Mouse (Mus musculus): ENCODE measurements around the gene Jak3.
A peak's percentile ranks its signal among the peaks of the same experiment; 100 is the strongest.
"Not testable (repeated sequence)": the region's sequence is repeated elsewhere in the genome, so short reads cannot be mapped to it uniquely, and the experiment has no call there.

Jak3 gene

DNA sequence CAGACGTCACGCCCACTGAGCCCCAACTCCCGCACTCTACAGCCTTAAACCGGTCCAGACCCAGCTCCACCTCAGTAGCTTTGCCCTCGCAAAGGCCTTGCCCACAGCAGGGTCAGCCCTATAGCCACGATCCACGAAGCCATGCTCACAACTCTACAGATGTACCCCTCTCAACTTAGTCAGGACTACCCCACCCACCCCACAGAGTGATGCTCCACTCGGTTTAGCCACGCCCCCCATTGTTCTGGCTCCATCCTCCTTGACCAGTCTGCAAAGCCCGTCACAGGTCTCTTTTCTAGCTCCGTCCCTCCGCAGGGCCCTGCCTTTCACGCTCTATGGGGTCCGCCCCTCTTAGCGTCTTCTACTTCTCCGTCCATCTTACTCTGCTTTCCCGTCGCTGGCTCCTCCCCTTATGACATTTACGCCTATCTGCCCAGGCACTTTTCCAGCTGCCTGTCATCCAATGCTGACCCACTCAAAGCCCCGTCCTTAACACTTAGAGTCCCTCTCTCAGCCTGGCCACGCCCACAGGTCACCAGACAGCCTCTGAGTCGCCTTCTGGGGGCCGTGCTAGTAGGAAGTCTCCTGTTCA, 10.1 kb downstream of the Jak3 start:
- no peak for DNase-seq (ENCODE audit: low spot score)

DNA sequence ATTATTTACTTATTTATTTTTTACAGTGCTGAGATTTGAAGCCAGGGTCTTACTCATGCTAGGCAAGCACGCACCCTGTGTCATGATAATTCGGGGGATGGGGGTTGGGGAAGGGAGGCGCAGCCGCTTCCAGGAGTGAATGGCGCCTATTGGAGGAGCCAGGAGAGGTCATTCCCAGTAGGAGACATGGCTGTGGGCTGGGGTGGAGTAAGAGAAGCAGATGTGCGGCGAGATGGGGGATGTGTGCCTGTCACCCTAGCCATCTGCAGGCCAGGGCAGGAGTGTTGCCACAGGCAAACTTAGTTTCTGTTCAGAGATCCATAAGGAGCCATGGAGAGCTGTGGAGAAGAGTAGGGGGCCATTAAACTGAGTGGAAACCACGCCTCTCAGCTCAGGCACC, 11.5 kb downstream of the Jak3 start:
- no peak for DNase-seq (ENCODE audit: low spot score)

DNA sequence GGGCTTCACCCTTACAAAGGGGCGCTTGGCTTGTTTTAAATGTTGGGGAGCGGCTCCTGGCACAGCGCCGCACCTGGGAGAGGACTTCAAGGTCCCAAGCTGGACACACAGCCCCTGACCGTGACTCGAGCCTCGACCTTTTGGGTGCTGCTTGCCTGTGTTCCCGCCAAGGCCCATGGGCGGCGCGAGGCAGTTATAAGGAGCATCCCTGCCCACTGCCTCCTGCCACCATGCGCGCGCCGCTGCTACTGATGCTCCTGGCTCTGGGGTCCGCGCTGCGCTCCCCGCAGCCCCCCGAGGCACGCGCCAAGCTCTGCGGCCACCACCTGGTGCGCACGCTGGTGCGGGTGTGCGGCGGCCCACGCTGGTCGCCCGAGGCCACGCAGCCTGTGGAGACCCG, 12.9 kb downstream of the Jak3 start, which contains the start of gene Insl3:
Insl3 (plus strand) TSS at position 187 of the 400 bp plus-strand sequence.
- no peak for DNase-seq (ENCODE audit: low spot score)

DNA sequence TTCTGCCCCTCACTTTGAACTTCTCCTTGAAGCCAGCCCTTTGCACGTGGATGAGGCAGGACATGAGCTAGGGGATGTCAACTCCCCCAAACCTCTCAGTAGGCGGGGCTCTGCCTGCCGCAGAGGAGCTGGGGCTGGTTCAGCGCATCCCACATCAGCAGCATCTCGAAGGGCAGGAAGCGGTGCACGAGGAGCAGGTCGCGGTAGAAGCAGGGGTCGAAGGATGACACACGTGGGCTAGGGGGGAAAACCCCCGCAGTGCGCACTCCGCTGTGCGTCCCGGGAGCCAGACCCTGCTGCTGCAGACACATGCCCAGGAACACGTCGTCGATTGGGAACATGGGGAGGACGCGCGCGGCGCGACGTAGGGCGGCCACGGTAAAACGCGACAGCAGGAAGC, 16.4 kb downstream of the Jak3 start:
- no peak for DNase-seq (ENCODE audit: low spot score)

DNA sequence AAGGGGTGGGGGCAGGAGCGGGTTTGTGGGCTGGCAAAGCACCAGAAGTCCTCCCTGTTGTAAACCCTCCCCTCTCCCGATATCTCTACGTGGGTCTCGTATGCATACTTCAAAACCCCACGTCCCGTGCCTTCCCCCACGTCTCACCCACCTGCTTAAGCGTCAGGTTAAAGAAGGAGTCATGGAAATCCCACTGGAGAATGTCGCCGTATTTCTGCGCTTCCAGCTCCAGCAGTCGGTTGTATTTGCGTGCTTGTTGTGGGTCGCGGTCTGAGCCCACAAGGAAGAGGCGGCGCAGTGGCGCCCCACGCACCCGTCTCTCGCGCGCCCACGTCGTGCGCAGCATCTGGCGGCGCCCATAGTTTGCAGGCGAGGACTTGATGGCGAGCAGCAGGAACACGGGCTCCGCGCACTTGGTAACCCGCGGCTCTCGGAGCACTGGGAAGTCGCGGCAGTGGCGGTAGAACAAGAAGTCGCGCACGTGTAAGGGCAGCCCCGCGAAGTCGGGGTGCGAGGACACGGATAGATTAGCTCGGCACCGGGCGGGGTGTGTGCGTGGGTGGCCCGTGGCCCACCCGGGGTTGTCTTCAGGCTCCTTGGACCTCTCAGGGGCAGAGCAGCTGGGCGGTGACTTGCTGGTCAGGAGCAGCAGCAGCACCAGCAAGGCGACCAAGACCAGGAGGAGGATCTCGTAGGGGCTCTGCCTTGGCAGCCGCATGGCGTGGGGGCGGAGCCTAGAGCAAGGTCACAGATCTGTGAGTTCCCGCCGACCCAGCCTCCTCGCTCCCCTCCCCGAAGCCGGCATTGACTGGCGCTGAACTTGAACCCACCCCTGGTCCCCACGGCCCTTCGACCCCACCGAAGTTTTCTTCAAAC, 17.3 kb downstream of the Jak3 start:
- DNase-seq (ENCODE audit: low spot score), result no peak

DNA sequence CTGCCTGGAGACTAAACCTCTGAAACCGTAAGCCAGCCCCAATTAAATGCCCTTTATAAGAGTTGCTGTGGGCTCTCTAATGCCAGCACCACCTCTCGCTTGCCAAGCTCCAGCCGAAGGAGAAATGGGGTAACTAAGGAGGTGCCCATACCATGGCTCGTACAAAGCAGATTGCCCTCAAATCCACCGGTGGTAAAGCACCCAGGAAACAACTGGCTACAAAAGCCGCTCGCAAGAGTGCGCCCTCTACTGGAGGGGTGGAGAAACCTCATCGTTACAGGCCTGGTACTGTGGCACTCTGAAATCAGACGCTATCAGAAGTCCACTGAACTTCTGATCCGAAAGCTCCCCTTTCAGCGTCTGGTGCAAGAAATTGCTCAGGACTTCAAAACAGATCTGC, 19.4 kb downstream of the Jak3 start:
- DNase-seq (ENCODE audit: low spot score), result not testable (repeated sequence)

DNA sequence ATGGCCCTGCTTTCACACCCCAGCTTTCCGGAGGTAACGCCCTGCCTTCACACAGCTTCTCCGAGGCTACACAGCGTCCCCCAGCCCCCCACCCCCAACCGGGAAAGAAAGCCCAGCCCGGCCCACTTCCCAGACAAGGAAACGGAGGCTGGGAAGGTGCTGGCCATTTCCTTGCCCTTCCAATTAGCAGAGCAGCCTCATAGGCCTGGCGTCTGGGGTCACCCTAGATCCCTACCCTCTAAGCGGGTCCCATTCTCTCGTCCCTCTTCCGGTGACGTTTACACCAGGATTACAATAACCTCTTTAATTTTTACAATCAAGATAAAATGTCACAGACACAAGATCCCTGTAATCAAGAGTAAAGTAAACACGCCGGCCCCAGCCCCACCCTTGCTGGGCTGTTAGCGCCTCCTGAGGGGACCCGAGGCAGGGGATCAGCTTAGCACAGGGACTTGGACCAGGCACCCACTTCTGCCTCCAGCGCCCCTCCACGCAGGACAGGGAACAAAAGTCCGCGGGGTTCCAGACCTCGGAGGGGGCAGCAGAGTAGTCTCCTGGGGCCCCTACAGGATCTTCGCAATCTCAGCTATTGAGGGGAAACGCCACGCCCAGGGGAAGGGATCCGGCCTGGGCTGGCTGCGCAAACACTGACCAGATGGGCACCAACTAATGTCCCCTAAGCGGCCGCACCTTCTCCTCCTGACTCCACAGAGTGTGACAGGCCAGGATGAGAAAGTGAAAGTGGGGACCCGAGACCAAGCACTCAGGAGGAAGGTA, 24.6 kb downstream of the Jak3 start:
- DNase-seq (ENCODE audit: low spot score), result no peak

DNA sequence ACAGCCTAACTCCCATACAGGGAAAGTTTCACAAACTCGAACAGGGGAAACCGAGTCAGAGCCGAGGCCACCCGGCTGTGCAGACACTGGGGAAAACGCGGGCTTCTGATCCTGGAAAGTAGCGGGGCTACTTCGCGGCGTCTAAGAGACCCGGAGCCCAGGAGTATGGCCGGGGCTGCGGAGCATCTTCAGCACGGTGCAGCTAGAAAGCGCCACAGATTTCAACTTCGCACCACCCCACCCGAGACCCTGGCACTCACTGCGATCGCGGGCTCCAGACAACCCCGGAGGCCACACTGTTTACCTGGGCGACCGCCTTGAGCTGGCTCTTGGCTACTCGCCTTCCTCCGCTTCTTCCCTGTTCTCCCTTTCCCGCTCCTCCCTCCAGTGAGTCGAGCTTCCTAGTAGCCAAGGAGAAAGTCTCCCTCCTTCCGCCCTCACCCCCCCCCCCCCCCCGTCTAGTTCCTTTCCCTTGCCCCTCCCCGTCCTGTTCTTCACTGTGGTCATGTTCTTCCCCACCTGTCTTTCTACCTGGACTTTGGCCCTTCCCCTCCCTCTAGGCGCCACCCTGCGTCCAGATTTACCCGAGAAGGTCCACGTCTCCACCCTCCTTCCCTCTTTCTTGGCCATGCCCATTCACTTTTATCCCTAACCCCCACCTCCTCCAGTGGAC, 25.5 kb downstream of the Jak3 start, which contains the start of gene B3gnt3:
B3gnt3 (minus strand) TSS at position 376 of the 673 bp plus-strand sequence.
- no peak for DNase-seq (ENCODE audit: low spot score)

DNA sequence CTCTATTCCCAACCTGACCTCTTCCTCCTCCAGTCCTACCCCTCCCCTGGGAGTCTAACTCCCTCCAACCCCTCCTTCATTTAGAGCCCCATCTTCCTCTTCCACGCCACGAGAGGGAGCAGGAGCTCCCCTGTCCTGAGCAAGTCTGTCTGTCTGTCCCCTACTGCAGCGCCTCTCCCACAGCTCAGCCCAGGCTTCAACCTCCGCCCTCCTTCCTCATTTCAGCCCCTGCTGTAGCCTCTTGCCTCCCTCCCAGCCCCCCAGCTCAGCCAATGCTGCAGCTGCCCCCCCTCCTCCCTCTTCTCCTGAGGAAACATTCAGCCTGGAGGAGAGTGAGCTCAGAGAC, 26.0 kb downstream of the Jak3 start:
- DNase-seq (ENCODE audit: low spot score), result no peak

DNA sequence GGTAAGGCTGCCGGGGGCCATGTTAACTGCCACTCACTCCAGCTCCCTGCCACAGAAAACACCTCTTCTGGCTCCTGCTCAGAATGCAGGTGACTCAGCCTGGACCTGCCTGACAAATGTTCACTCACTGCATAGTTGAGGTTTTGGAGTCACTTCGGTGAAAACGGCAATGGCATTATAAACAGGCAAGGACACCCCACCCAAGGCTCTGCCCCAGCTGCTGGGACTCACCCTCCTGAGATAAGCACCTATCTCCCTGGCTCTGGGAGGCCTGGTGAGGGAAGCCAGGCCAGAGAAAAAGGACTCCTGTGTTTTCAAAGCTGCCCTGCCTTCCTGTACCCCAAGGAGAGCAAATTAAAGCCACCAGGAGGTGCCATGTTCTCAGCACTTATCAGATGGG, 26.8 kb downstream of the Jak3 start:
- no peak for DNase-seq (ENCODE audit: low spot score)

DNA sequence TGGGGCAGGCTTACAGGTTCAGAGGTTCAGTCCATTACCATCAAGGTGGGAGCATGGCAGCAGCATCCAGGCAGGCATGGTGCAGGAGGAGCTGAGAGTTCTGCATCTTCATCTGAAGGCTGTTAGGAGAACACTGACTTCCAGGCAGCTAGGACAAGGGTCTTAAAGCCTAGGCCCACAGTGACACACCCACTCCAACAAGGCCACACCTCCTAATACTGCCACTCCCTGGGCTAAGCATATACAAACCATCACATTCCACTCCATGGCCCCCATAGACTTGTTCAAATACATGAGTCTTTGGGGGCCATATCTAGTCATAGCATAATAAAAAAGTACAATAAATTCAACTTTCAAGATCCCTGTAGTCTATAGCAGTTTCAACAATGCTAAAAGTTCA, 27.3 kb downstream of the Jak3 start:
- not testable (repeated sequence) for DNase-seq (ENCODE audit: low spot score)

DNA sequence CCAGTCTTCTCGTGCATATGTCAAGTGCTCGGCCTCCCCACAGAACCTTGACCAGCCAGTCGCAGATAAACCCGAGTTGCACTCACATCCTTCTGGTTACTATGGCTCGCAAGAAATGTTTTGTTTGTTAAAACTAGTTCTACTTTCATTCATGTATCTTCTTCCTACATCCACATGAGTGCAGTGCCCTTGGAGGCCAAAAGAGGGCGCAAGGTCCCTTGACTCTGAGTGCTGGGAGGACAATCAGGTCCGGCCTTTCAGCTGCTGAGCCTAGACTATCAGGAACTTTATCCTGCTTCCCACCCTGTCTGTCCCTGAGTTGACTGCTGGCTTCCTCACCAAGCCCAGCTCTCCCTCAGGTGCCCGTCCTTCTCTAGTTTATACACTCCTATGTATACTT, 31.8 kb downstream of the Jak3 start:
- no peak for DNase-seq (ENCODE audit: low spot score)

DNA sequence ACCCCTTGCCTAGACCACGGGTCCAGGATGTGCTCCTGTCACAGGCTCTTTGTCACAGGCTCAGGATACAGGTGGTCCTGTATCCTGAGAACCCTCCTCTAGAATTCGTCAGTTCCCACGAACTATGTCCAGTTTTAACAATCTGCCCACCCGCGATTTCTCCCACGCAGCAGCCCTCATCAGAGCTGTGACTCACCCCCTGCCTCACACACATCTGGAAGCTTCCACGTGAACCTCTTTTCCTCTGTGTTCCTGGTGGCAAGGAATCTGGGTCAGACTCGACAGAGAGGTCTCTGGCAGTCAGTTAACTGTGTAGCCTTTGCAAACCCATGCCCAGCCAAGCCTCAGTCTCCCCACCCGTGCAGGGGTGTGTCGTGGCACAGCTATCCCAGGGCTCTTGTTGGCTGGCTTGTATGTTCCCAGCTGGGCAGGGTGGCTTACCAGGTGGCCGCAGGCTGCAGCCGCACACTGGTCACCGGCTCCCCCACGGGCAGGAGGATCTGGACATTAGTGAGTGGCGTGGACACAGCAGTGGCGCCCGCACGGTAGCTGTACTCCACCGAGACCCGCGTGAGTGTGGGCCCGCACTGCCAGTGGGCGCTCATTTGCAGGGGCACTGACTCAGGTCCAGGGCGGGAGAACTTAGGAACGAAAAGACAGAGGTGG, 33.2 kb downstream of the Jak3 start:
- no peak for DNase-seq (ENCODE audit: low spot score)

DNA sequence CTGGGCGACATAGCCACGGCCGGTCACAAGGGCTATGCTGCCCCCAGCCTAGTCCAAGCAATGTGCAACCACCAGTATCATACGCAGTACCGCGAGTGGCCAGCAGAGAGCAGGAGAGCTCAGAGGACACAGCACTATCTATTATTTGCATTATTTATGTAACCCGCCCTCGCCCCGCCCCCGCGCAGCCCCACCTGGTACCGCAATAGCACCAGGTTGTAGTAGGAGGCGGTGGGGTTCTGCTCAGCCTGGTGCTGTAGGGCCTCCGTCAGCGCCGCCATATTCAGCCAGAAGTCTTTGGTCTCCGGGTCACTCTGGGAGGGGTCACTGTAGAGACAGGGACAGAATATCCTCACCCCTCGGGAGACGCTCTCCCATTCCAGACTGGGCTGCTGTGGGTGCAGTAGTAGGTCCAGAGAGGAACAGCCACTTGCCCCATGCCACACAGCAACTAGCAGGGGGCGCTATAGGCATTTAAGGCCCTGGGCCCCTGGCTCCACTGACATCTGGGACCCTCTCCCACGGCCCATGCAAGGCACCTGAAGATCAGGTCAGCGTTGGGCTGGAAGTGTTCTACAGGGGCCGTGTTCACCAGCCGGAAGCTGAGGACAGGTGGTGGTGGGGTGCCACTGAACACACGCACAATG, 33.8 kb downstream of the Jak3 start:
- peak; percentile 88 for DNase-seq (ENCODE audit: low spot score)

DNA sequence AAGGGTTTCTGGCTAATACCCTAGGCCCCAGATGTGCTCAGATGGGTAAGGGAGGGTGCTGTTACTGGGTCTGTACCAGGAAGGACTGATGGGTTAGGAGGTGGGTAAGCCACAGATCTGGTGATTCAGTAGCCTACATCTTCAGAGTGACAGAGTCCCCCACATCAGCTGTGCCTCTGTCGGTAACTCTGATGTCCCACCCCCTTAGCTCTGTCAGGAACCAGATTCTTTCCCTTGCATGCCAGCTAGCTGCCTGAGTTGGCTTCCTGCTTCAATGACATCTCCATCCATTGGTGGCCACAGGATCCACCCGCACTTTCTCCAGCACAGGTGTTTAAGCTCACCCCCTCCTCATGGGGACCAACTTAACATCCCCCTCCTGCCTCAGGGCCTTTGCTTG, 35.5 kb downstream of the Jak3 start:
- DNase-seq (ENCODE audit: low spot score), result no peak

DNA sequence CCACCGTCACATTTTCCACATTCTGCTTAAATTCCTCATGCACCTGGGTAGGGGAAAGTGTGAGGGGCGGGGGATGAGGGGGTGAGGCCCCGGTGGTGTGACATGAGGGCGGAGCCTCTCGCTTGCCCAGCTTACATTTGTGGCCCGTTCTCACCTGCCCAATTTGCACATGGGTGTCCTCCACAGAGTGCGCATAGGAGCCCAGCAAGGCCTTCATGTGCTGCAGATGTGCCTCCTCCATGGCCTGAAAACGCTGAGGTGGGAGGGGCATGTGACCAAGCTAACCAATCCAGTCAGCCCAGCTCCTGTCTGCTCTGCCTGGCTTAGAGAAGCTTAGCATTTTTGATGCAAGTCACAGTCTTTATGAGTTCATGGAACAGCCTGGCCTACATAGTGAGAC, 39.4 kb downstream of the Jak3 start:
- no peak for DNase-seq (ENCODE audit: low spot score)

DNA sequence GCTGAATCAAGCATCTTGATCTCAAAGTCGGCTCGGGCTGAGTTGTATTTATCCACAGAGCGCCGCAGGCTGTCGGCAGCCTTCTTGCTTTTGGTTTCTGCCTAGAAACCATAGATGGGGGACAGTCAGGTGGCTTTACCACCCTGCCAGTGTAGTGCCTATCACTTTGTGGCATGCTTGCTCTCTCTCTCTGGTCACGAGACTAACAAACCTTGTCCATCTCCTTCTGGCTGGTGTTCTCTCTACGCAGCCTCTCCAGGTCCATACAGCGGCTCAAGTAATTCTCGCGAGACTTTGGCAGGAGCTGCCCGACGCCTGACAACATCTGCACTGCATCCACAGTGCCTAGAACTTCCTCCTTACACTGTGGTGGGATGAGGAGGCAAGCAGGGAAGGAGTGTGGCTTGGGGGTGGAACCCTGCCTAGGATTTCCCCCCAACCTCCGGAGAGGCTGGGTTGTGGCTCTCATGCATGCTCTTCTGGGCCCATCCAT, 40.5 kb downstream of the Jak3 start:
- no peak for DNase-seq (ENCODE audit: low spot score)

DNA sequence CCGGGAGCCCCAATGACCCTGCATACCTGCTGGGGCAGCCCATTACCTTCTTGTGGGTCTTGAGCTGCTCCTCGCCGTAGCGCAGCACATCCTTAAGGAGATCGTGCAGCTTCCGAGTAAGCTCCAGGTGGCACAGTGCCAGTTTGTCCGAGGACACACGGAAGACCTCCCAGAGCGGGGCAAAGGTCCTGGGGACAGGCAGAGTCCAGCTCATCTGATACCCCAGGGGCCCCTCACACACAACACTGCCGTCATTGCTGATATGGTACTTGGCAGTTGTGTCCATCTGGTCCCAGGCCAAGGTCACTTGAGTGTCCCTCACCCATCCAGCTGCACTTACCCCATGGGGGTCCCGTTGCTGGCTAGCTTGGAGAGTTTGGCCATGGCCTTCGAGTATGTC, 41.0 kb downstream of the Jak3 start:
- no peak for DNase-seq (ENCODE audit: low spot score)

DNA sequence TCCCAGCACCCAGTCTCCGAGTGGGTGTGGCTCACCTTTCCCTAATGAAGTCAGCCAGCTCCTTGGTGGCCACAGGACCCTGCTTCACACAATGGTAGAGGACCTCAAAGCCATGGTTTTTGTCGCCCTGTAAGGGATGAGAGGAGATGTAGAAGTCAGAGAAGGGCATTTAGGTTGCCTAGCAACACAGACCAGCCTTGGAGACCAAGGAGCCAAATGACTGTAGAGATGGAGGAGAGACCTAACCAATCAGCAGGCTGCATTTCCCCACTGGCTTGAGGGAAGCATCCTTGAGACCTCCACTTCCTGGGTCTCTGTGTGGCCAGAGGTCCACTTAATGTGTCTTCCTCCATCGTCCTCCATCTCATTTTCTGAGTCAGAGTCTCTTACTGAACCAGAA, 42.2 kb downstream of the Jak3 start:
- DNase-seq (ENCODE audit: low spot score), result no peak

DNA sequence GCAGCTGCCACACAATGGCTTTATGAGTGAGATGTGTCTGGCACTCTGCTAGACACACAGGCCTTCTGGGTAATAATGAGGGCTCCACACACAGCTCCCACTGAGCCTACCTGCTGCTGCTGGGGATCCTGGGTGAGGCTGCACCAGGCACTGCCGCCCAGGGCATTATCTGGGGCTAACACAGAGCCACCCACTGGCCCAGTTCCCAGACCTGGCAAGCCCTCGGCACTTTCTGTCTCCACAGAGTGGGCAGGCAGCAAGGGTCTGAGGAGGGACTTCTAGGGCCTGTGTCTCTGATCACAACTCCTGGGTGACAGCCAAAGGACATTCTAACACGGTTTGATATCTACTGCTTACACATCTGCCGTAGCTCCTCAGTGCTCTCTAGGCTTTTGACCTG, 43.1 kb downstream of the Jak3 start:
- DNase-seq (ENCODE audit: low spot score), result no peak

DNA sequence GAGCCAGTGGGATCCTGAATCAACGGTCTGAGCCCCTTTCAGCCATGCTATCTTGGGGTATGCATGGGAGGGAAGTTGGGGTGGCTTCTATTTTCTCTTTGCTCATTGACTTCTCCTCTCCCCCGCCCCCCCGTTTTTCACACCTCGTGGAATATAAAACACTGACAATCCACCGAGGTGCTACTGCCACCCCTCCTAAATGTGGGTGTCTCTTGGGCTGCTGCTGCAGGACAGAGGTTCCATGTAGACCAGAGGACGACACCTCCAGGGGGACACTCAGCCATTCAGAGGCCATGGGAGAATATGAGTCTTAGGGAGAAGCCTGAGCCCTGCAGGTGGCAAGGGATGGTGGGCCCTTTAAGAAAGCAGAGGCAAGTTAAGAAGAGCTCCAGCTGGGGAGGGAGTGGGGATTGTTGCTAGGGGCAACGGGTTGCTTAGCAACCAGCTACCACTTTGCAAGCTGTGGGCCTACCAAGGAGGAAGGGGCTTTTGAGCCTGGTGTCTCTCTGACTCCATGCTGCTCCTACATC, 43.9 kb downstream of the Jak3 start:
- no peak for DNase-seq (ENCODE audit: low spot score)

Data from layer of hippocampus, adult 9-10 months (tissue).